Mouse (Mus musculus) cerebellum, adult 2 months (tissue): ENCODE measurements around the gene Slc19a3. TPM values are rescaled to one million over a fixed set of nuclear protein-coding genes. Genes with fewer than 3 reads are reported as not detected.

Experiments used
- DNase-seq, 2 experiments: peaks; one replicate each; pipeline ENCODE4 v3.0.0; 2021
- H3K27ac ChIP-seq: fragments of 200-500 bp; 2 replicates; pipeline ENCODE4 v1.5.1; 2012; ENCODE audit warnings: low read length, control low read depth, inconsistent platforms; ENCODE audit not compliant: insufficient read depth
- H3K27me3 ChIP-seq: fragments of 200-500 bp; 2 replicates; pipeline ENCODE4 v1.6.1; 2012; ENCODE audit warnings: inconsistent platforms, mild to moderate bottlenecking, low read length, moderate library complexity; ENCODE audit not compliant: control insufficient read depth, insufficient read depth
- H3K4me1 ChIP-seq: fragments of 200-500 bp; 2 replicates; pipeline ENCODE4 v1.6.1; 2011; ENCODE audit warnings: low read length; ENCODE audit not compliant: control insufficient read depth, insufficient read depth
- H3K4me3 ChIP-seq: fragments of 200-500 bp; replicated peaks from 2 replicates; pipeline ENCODE3; 2011; ENCODE audit warnings: mild to moderate bottlenecking, low read depth, low read length, control low read depth; ENCODE audit not compliant: insufficient read depth
- CTCF ChIP-seq: fragments of 200-500 bp; IDR thresholded peaks from 2 replicates; pipeline ENCODE4 v1.5.1; 2011; ENCODE audit warnings: low read depth, mild to moderate bottlenecking, control low read depth, low read length, moderate library complexity, borderline replicate concordance; ENCODE audit not compliant: insufficient read depth
- POLR2A ChIP-seq: fragments of 200-500 bp; IDR thresholded peaks from 2 replicates; pipeline ENCODE4 v1.6.1; 2011; ENCODE audit warnings: low read length, control low read depth, borderline replicate concordance; ENCODE audit not compliant: insufficient read depth
- WGBS: fragments of 180-500 bp; shearing (Covaris S2); methylation state at CpG from one replicate; pipeline ENCODE4 v1.1.7; 2018; 5-methylcytosine and 5-hydroxymethylcytosine counted together
- polyA plus RNA-seq: library from polyadenylated mRNA; depleted of rRNA; stranded (reverse); fragments of >200 nt; gene quantifications from 2 replicates; pipeline ENCODE4 v1.2.3, GENCODE M21; 2012

Gene Slc19a3
- polyA plus RNA-seq, 1 experiment: 3.5 TPM

DNA sequence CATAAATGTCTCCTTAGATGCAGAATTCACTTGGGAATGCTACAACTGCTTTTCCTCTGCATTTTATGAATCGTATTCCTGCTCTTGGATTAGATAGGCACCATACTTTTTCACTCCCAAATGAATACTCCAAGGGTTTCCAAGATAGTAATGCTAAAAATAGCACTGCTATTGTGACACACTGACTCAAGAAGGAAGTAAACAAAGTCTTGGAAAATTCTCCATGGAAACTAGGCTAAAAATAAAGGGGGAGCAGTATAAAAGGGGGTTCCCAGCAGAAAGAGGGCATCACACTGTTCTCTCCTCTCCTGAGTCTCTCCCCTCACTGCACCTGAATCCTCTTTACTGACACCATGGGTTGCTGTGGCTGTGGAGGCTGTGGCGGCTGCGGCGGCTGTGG is 22.4 kb upstream of the Slc19a3 start, which contains the start of gene Krtap28-13:
TSS of gene Krtap28-13 (plus strand) at position 288 of the 400 bp plus-strand sequence.
- WGBS: 93% methylated on average over 4 of the region's 4 CpGs
- Histone ChIP-seq H3K4me1 (no peaks in the 10 kb centered on the region), H3K4me3 (no peak within 1 kb of the TSS), H3K27ac (no peak within 1 kb of the TSS), H3K27me3 (no peaks in the 10 kb centered on the region)
- no peak for TF ChIP-seq POLR2A
- no peak for TF ChIP-seq CTCF
- DNase-seq: no peak

DNA sequence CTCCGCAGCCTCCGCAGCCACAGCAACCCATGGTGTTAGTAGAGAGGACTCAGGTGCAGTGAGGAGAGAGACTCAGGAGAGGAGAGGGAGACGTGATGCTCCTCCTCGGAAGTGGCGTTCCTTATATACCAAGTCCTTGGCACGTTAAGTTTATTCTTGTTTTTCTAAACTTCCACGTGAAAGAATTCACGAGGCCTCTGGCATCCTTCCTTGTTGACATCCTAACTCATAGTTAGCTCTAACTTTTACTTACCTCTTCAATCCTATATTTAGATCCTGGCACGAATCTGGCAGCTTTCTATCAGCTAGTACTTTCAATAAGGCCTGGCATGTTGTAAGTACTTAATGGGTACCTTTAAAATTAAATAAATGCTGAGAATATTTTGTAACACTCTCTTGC is 21.0 kb upstream of the Slc19a3 start, which contains the start of gene A030005K14Rik:
TSS of gene A030005K14Rik (minus strand) at position 101 of the 400 bp plus-strand sequence.
- Histone ChIP-seq H3K27me3 (no peaks in the 10 kb centered on the region), H3K27ac (no peak within 1 kb of the TSS), H3K4me3 (no peak within 1 kb of the TSS), H3K4me1 (no peaks in the 10 kb centered on the region)
- no peak for DNase-seq
- 86% methylated on average over 9 of the region's 9 CpGs for WGBS
- TF ChIP-seq POLR2A (no peak), CTCF (no peak)

DNA sequence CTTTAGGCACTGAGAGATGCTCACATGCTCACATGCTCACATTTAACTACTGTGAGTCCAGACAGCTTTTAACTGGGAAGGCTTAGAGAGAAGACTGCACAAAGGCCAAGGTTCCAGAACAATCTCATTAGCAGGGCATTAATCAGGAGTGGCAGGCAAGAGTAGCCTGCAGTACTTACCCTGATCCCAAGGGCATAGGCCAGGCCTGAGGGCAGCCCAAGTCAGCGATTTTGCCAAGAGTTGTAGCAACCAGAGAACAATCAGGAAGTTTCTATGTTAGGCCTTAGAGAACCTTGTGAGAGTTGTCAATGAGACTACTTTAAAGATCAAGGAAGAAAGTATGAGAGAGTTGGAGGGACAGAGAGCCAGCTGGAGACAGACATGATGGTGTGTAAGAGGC is 20.2 kb upstream of the Slc19a3 start:
- Histone ChIP-seq H3K4me1 (no peaks in the 10 kb centered on the region), H3K27ac (no peak overlapping the region), H3K27me3 (no peaks in the 10 kb centered on the region), H3K4me3 (no peak overlapping the region)
- no peak for DNase-seq
- 54% methylated on average over 1 of the region's 1 CpGs for WGBS
- TF ChIP-seq POLR2A (no peak), CTCF (no peak)

DNA sequence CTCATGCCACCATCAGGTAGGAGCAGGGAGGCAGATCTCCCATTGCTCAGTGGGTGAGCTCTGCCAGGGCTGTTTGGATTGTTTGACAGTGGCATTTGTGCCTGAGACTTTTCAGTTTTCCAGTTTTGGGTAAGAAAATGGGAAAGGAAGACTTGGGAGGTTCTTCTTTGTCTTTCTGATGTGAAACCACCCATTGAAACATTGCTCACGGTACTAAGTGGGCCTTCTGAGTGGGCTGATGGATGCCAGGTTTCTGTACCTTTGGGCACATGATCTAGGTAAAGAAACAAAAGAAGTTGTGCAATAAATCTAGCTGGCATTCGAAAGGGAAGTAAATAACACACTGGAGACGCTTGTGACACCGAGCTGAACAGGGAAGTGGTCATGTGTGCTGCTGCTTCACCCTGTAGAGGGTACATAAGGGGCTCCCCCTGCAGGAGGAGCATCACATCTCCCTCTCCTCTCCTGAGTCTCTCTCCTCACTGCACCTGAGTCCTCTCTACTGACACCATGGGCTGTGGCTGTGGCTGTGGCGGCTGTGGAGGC is 6.7 kb upstream of the Slc19a3 start, which contains the start of gene Gm47969:
TSS of gene Gm47969 (plus strand) at position 51 of the 546 bp plus-strand sequence.
- Histone ChIP-seq H3K4me1 (no peaks in the 10 kb centered on the region), H3K4me3 (no peak within 1 kb of the TSS), H3K27ac (no peak within 1 kb of the TSS), H3K27me3 (no peaks in the 10 kb centered on the region)
- TF ChIP-seq CTCF: no peak
- no peak for TF ChIP-seq POLR2A
- WGBS: 88% methylated on average over 5 of the region's 5 CpGs
- DNase-seq: no peak

DNA sequence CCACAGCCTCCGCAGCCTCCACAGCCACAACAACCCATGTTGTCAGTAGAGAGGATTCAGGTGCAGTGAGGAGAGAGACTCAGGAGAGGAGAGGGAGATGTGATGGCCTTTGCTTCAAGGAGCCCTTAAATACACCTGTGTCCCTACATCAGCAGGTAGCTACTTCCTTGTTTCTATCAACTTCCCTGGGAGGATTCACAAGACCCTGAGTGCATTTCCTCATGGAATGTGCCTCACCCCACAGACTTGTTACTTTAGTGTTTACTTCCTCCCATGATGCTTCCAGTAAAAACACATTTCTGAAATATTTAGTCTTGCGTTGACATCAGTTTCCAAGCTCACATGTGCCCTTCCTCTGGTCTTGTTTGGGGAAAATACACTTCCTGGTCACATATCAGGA is 4.1 kb upstream of the Slc19a3 start, which contains the start of gene Krtap28-10:
TSS of gene Krtap28-10 (minus strand) at position 101 of the 400 bp plus-strand sequence.
- no peak for DNase-seq
- no peak within 1 kb of the TSS for H3K27ac ChIP-seq
- TF ChIP-seq POLR2A: no peak
- TF ChIP-seq CTCF: no peak
- H3K4me1 ChIP-seq: no peaks in the 10 kb centered on the region
- no peaks in the 10 kb centered on the region for H3K27me3 ChIP-seq
- WGBS: 89% methylated on average over 2 of the region's 2 CpGs
- no peak within 1 kb of the TSS for H3K4me3 ChIP-seq

DNA sequence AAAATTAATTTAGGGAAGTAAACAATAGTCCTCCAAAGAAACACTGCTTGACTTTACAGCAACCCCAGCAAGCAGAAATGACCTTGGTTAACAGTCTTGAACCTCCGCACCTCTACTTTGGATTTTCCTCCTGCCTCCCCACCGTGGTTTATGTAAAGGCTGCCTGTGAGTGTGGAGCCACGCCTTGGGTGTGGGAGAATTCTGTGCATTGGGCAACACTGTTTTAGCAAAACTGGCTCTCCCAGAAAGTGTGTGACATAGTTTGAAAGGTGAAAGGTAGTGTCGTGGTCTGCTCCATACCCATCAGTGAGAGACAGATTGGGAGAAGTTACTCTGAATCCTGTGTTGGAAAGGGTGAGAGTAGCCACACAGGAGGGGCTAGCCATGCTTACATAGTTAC is 832 bp upstream of the Slc19a3 start:
- Histone ChIP-seq H3K27ac (no peak overlapping the region), H3K27me3 (no peaks in the 10 kb centered on the region), H3K4me3 (no peak overlapping the region), H3K4me1 (no peaks in the 10 kb centered on the region)
- 86% methylated on average over 4 of the region's 4 CpGs for WGBS
- no peak for DNase-seq
- TF ChIP-seq POLR2A: no peak
- no peak for TF ChIP-seq CTCF

DNA sequence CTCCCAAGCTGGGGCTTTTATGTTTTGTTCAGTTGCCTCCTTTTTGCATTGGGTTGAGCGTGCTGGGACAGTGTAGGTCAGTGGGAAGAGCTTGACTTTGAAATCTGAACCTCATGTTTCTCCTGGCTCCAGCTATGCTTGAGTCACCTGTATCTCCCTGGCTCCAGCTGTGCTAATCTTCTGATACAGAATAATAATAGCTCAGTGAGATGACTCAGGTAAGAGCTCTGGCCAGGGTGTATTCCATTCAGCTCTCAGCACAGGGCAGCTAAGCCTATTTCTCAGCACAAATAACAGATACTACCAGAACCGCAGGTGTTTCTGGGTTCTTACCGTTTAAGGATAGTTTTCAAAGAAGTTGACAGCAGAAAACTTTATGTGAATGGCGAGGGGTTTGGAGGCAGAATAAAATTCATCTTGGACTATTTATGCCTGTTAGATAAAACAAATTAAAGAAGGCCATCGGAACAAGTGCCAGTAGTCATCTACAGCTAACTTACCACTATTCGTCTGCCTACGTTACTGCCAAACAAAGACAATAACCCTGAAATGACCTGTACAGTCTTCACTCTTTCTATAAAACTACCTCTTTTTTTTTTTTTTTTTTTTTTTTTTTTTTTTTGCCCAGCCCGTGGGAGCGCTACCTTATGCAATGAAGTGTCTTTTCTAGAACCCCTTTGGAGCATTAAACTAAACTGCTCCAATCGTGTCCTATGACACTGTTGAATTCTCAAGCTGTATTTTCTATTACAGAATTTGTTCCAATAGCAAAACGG is 1.2 kb downstream of the Slc19a3 start:
- Histone ChIP-seq H3K27me3 (no peaks in the 10 kb centered on the region), H3K4me3 (no peak overlapping the region), H3K27ac (no peak overlapping the region), H3K4me1 (no peaks in the 10 kb centered on the region)
- DNase-seq: no peak
- TF ChIP-seq POLR2A (no peak), CTCF (no peak)
- 82% methylated on average over 11 of the region's 11 CpGs for WGBS

DNA sequence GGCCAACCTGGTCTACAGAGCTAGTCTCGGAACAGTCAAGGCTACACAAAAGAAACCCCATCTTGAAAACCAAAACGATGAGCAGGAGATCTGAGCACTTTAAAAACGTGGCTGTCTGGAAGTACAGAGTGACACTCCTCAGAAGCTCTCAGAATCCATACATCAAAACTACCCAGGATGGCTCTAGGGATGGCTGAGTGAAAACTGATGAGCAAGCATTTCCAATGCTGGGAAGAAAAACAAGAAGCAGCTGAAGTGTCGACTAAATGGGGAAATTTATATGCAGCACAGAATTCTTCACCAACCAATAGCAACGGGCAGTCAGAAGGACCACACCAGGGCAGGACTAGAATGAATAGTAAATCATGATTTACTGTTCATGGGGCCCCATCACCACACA is 3.7 kb downstream of the Slc19a3 start:
- H3K4me3 ChIP-seq: no peak overlapping the region
- WGBS: 59% methylated on average over 5 of the region's 5 CpGs
- no peak for DNase-seq
- no peak overlapping the region for H3K27ac ChIP-seq
- no peaks in the 10 kb centered on the region for H3K27me3 ChIP-seq
- no peaks in the 10 kb centered on the region for H3K4me1 ChIP-seq
- no peak for TF ChIP-seq POLR2A
